Mouse (Mus musculus): ENCODE measurements around the gene Taf4.

- no peak for TF ChIP-seq CTCF (conservative IDR thresholded peaks at IDR 0.05; ENCODE audit: insufficient read depth, insufficient read length, low read depth, low read length)
- no peak for TF ChIP-seq POLR2A (IDR thresholded peaks at IDR 0.05; ENCODE audit: low read depth, low read length)
Observed at GRCm38 (mm10) chr2:179937091-179937490, 39.4 kb downstream of the Taf4 start.

All from kidney, adult 2 months (tissue).